Mouse (Mus musculus) myocyte (in vitro differentiated cells): ENCODE measurements around the gene Mb21d2. TPM values are rescaled to one million over a fixed set of nuclear protein-coding genes. Genes with fewer than 3 reads are reported as not detected.

Experiments
- H3K27me3 ChIP-seq: one replicate; pipeline ENCODE4 v1.6.1; 2011; ENCODE audit not compliant: control insufficient read depth, insufficient read depth, insufficient read length
- H3K36me3 ChIP-seq: one replicate; pipeline ENCODE4 v1.6.1; 2011; ENCODE audit not compliant: control insufficient read depth, insufficient read depth
- H3K4me2 ChIP-seq: one replicate; pipeline ENCODE4 v1.6.1; 2011; ENCODE audit warnings: low read depth, control low read depth
- H3K4me3 ChIP-seq: one replicate; pipeline ENCODE4 v1.5.1; 2011; ENCODE audit warnings: mild to moderate bottlenecking, control low read depth, moderate library complexity
- H3K79me2 ChIP-seq: one replicate; pipeline ENCODE4 v1.6.1; 2011; ENCODE audit not compliant: control insufficient read depth, insufficient read depth
- H3ac ChIP-seq: one replicate; pipeline ENCODE4 v1.6.1; 2011; ENCODE audit not compliant: control insufficient read depth, insufficient read length
- CEBPB ChIP-seq: IDR thresholded peaks from 2 replicates; pipeline ENCODE4 v1.6.1; 2011; ENCODE audit warnings: mild to moderate bottlenecking, moderate library complexity; ENCODE audit not compliant: poor library complexity, insufficient read depth, severe bottlenecking
- E2F4 ChIP-seq: IDR thresholded peaks from one replicate; pipeline ENCODE4 v1.6.1; 2011; ENCODE audit warnings: mild to moderate bottlenecking, control low read depth, moderate library complexity; ENCODE audit not compliant: insufficient read depth
- MAX ChIP-seq: IDR thresholded peaks from one replicate; pipeline ENCODE4 v1.6.1; 2011; ENCODE audit warnings: low read depth, mild to moderate bottlenecking, control low read depth
- MYOD1 ChIP-seq, 3 experiments: IDR thresholded peaks; one replicate each; pipeline ENCODE4 v1.6.1; 2011; ENCODE audit warnings: control low read depth in 2 of 3, low read depth in 2 of 3, mild to moderate bottlenecking in 2 of 3, moderate library complexity in 1 of 3; ENCODE audit not compliant: insufficient read length in 2 of 3, control insufficient read depth in 1 of 3
- MYOG ChIP-seq, 3 experiments: IDR thresholded peaks; one replicate each; pipeline ENCODE4 v1.6.1; 2011; ENCODE audit warnings: control low read depth in 2 of 3, low read depth in 2 of 3, mild to moderate bottlenecking in 2 of 3; ENCODE audit not compliant: insufficient read length in 2 of 3, control insufficient read depth in 1 of 3, insufficient read depth in 1 of 3
- POLR2A ChIP-seq: IDR thresholded peaks from one replicate; pipeline ENCODE4 v1.6.1; 2011; ENCODE audit warnings: low read depth, mild to moderate bottlenecking, control low read depth, moderate library complexity; ENCODE audit not compliant: insufficient read length
- POLR2AphosphoS2 ChIP-seq: IDR thresholded peaks from one replicate; pipeline ENCODE4 v1.6.1; 2011; ENCODE audit warnings: low read depth, control low read depth; ENCODE audit not compliant: insufficient read length
- REST ChIP-seq: IDR thresholded peaks from one replicate; pipeline ENCODE4 v1.6.1; 2011; ENCODE audit warnings: mild to moderate bottlenecking, control low read depth, moderate library complexity; ENCODE audit not compliant: insufficient read depth, insufficient read length
- SRF ChIP-seq: IDR thresholded peaks from one replicate; pipeline ENCODE4 v1.6.1; 2011; ENCODE audit warnings: low read depth; ENCODE audit not compliant: control insufficient read depth, insufficient read length
- TCF12 ChIP-seq: IDR thresholded peaks from one replicate; pipeline ENCODE4 v1.6.1; 2011; ENCODE audit warnings: mild to moderate bottlenecking, control low read depth; ENCODE audit not compliant: poor library complexity, insufficient read depth, severe bottlenecking
- TCF3 ChIP-seq: IDR thresholded peaks from one replicate; pipeline ENCODE4 v1.6.1; 2011; ENCODE audit warnings: low read depth, control low read depth; ENCODE audit not compliant: insufficient read length
- USF1 ChIP-seq: IDR thresholded peaks from one replicate; pipeline ENCODE4 v1.6.1; 2011; ENCODE audit warnings: low read depth, mild to moderate bottlenecking, control low read depth, moderate library complexity
- polyA plus RNA-seq: library from polyadenylated mRNA; unstranded; fragments of >200 nt; fragmentation: generic; extraction: Trizol; gene quantifications from one replicate; pipeline ENCODE4 v1.2.1, GENCODE M21; 2012; ENCODE audit warnings: missing spikeins

Mb21d2 gene
- polyA plus RNA-seq, 1 experiment, result 6.0 TPM

GRCm38 (mm10) chr16:28859009-28859288, 70.5 kb downstream of the Mb21d2 start:
- TF ChIP-seq MAX (no peak), SRF (no peak), USF1 (no peak), CEBPB (no peak), POLR2AphosphoS2 (no peak), REST (no peak), TCF3 (no peak), MYOD1 (IDR thresholded peaks at IDR 0.05; ENCODE audit: control insufficient read depth in 1 of 3, insufficient read length in 2 of 3, low read depth in 2 of 3) (no peak), MYOG (IDR thresholded peaks at IDR 0.05; ENCODE audit: control insufficient read depth in 1 of 3, insufficient read depth in 1 of 3, insufficient read length in 2 of 3, low read depth in 2 of 3) (no peak), E2F4 (no peak), POLR2A (no peak), TCF12 (no peak)
- Histone ChIP-seq H3K4me2 (no peak overlapping the region), H3K36me3 (no peaks in the 10 kb centered on the region), H3K27me3 (no peaks in the 10 kb centered on the region), H3K4me3 (no peak overlapping the region), H3K79me2 (no peaks in the 10 kb centered on the region), H3ac (no peak overlapping the region)

- Histone ChIP-seq H3K4me2 (no peak overlapping the region), H3K4me3 (no peak overlapping the region), H3K27me3 (no peaks in the 10 kb centered on the region), H3K79me2 (no peaks in the 10 kb centered on the region), H3ac (no peak overlapping the region), H3K36me3 (no peaks in the 10 kb centered on the region)
- no peak for TF ChIP-seq SRF
- peak in 1 of 3 experiments; percentile 51 for TF ChIP-seq MYOD1 (IDR thresholded peaks at IDR 0.05; ENCODE audit: control insufficient read depth in 1 of 3, insufficient read length in 2 of 3, low read depth in 2 of 3)
- no peak for TF ChIP-seq MAX
- no peak for TF ChIP-seq CEBPB
- TF ChIP-seq POLR2AphosphoS2, result no peak
These were observed 71.1 kb downstream of the Mb21d2 start for GRCm38 (mm10) chr16:28858210-28859008.

- H3K36me3 ChIP-seq, result no peaks in the 10 kb centered on the region
- H3K4me3 ChIP-seq, result no peak overlapping the region
- no peak overlapping the region for H3ac ChIP-seq
- no peak for TF ChIP-seq USF1
- no peak for TF ChIP-seq MAX
- TF ChIP-seq REST, result no peak
- no peak for TF ChIP-seq TCF12
- no peak for TF ChIP-seq POLR2A
- TF ChIP-seq SRF, result no peak
- TF ChIP-seq E2F4, result no peak
- no peak for TF ChIP-seq TCF3
- H3K79me2 ChIP-seq, result no peaks in the 10 kb centered on the region
- no peaks in the 10 kb centered on the region for H3K27me3 ChIP-seq
- H3K4me2 ChIP-seq, result no peak overlapping the region
These were observed 78.1 kb downstream of the Mb21d2 start for GRCm38 (mm10) chr16:28851409-28851821.

GRCm38 (mm10) chr16:28850881-28851280, 78.6 kb downstream of the Mb21d2 start:
- Histone ChIP-seq H3K4me3 (no peak overlapping the region), H3K4me2 (no peak overlapping the region), H3K79me2 (no peaks in the 10 kb centered on the region), H3K27me3 (no peaks in the 10 kb centered on the region), H3ac (no peak overlapping the region), H3K36me3 (no peaks in the 10 kb centered on the region)
- TF ChIP-seq SRF (no peak), POLR2AphosphoS2 (no peak), CEBPB (no peak), TCF3 (no peak), MAX (no peak)

- Histone ChIP-seq H3K27me3 (no peaks in the 10 kb centered on the region), H3K79me2 (no peaks in the 10 kb centered on the region), H3K4me2 (no peak overlapping the region), H3K4me3 (no peak overlapping the region), H3ac (no peak overlapping the region), H3K36me3 (no peaks in the 10 kb centered on the region)
- no peak for TF ChIP-seq USF1
- no peak for TF ChIP-seq E2F4
- no peak for TF ChIP-seq REST
- TF ChIP-seq POLR2A, result no peak
- no peak for TF ChIP-seq MAX
- TF ChIP-seq MYOD1 (IDR thresholded peaks at IDR 0.05; ENCODE audit: control insufficient read depth in 1 of 3, insufficient read length in 2 of 3, low read depth in 2 of 3), result no peak
- no peak for TF ChIP-seq TCF12
- no peak for TF ChIP-seq SRF
- TF ChIP-seq POLR2AphosphoS2, result no peak
- TF ChIP-seq TCF3, result no peak
- TF ChIP-seq MYOG (IDR thresholded peaks at IDR 0.05; ENCODE audit: control insufficient read depth in 1 of 3, insufficient read depth in 1 of 3, insufficient read length in 2 of 3, low read depth in 2 of 3), result no peak
- no peak for TF ChIP-seq CEBPB
These were observed 83.3 kb downstream of the Mb21d2 start for GRCm38 (mm10) chr16:28846123-28846522.
